20 mouse cellular contexts compared by ENCODE assay signal in the genomic region with DNA sequence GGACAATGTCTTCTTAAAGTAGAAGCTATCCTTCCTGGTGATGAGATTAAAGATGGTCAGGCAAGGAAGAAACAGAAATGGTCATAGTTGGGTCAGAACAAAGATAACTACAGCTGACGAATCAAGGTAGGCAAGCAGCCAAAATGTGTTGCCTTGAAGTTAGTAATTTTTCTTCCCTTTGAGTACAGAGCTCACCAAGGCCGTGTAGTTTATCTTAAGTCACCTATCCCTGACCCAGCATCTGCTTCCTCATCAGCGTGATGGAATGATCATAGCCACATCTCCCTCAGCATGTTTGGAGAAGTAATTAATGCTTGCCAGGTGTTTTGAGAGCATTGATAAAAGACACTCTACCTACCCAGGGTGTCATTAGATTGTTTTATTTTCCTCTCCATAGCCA. TPM values are rescaled to one million over a fixed set of nuclear protein-coding genes. Genes with fewer than 3 reads are reported as not detected.
DNase-seq lines count a peak whose midpoint lies in the region; ATAC-seq and TF ChIP-seq lines count a peak whose summit lies in the region.
"Had no signal": no experiment of that assay in that cellular context is flagged by ENCODE, and none has a peak within 500 bp of the region (broad histone marks: within the 10 kb centered on the region; RNA-seq: fewer than 3 reads in every experiment).

No protein-coding gene starts in this region.

- no peak overlapping the region for H3K4me3 ChIP-seq in stomach, embryonic 15.5 days (replicated peaks)
- H3K4me3 ChIP-seq in stomach, postnatal 0 days (ENCODE audit: low read depth, low read length): no peak overlapping the region
- no peak overlapping the region for H3K4me3 ChIP-seq in stomach, embryonic 16.5 days (replicated peaks; ENCODE audit: low read length)
- no peak overlapping the region for H3K4me3 ChIP-seq in limb, embryonic 10.5 days
- H3K4me3 ChIP-seq: embryonic facial prominence, embryonic 12.5 days; heart, adult 2 months; heart, embryonic 15.5 days; hindbrain, embryonic 13.5 days; intestine, embryonic 15.5 days had no signal

- no peak overlapping the region for H3K4me2 ChIP-seq in stomach, embryonic 15.5 days
- H3K4me2 ChIP-seq in stomach, postnatal 0 days (replicated peaks; ENCODE audit: low read depth): no peak overlapping the region
- H3K4me2 ChIP-seq in stomach, embryonic 16.5 days (ENCODE audit: low read depth, low read length): no peak overlapping the region
- H3K4me2 ChIP-seq: embryonic facial prominence, embryonic 12.5 days; heart, embryonic 11.5 days; heart, embryonic 15.5 days; hindbrain, embryonic 13.5 days; intestine, embryonic 15.5 days had no signal

- 29% methylated on average over 3 of the region's 3 CpGs for WGBS in stomach, embryonic 15.5 days
- 18% methylated on average over 3 of the region's 3 CpGs for WGBS in stomach, postnatal 0 days
- WGBS in stomach, embryonic 16.5 days: 21% methylated on average over 3 of the region's 3 CpGs
- 61% methylated on average over 3 of the region's 3 CpGs for WGBS in limb, embryonic 10.5 days

- no peak overlapping the region for H3K9ac ChIP-seq in stomach, embryonic 15.5 days
- H3K9ac ChIP-seq in stomach, postnatal 0 days (ENCODE audit: low read length): no peak overlapping the region
- no peak overlapping the region for H3K9ac ChIP-seq in stomach, embryonic 16.5 days (ENCODE audit: low read length)
- H3K9ac ChIP-seq: embryonic facial prominence, embryonic 12.5 days; heart, embryonic 15.5 days; hindbrain, embryonic 13.5 days; intestine, embryonic 15.5 days had no signal

- no peak for TF ChIP-seq EP300 in stomach, postnatal 0 days (optimal IDR thresholded peaks at IDR 0.05)

- no peaks in the 10 kb centered on the region for H3K4me1 ChIP-seq in stomach, embryonic 15.5 days
- H3K4me1 ChIP-seq in stomach, postnatal 0 days (replicated peaks; ENCODE audit: control insufficient read depth, insufficient read depth): no peaks in the 10 kb centered on the region
- H3K4me1 ChIP-seq in stomach, embryonic 16.5 days (ENCODE audit: control insufficient read depth, insufficient read depth, low read length): no peaks in the 10 kb centered on the region
- no peaks in the 10 kb centered on the region for H3K4me1 ChIP-seq in limb, embryonic 10.5 days
- H3K4me1 ChIP-seq: embryonic facial prominence, embryonic 12.5 days; hindbrain, embryonic 13.5 days; intestine, embryonic 15.5 days had no signal

- no peaks in the 10 kb centered on the region for H3K36me3 ChIP-seq in stomach, embryonic 15.5 days
- H3K36me3 ChIP-seq in stomach, postnatal 0 days (ENCODE audit: control insufficient read depth, insufficient read depth, low read length): no peaks in the 10 kb centered on the region
- H3K36me3 ChIP-seq in stomach, embryonic 16.5 days (ENCODE audit: control insufficient read depth, insufficient read depth, low read length): no peaks in the 10 kb centered on the region
- no peaks in the 10 kb centered on the region for H3K36me3 ChIP-seq in limb, embryonic 10.5 days
- H3K36me3 ChIP-seq: embryonic facial prominence, embryonic 12.5 days; heart, embryonic 15.5 days; hindbrain, embryonic 13.5 days; intestine, embryonic 15.5 days had no signal

- no peak for ATAC-seq in stomach, embryonic 15.5 days (ENCODE audit: insufficient read depth, low FRiP score, low read depth)
- no peak for ATAC-seq in stomach, postnatal 0 days (ENCODE audit: low FRiP score, low TSS enrichment)
- no peak for ATAC-seq in stomach, embryonic 16.5 days (ENCODE audit: insufficient read depth, low FRiP score)
- ATAC-seq: forebrain, embryonic 16.5 days; hindbrain, postnatal 0 days; intestine, embryonic 15.5 days had no signal

- no peak for TF ChIP-seq CTCF in stomach, postnatal 0 days (IDR thresholded peaks at IDR 0.05; ENCODE audit: low read depth)

- peak overlapping the region; percentile 80; the same call in 1 of the 2 replicates for H3K27ac ChIP-seq in stomach, embryonic 15.5 days
- no peak overlapping the region for H3K27ac ChIP-seq in stomach, postnatal 0 days (replicated peaks)
- H3K27ac ChIP-seq in stomach, embryonic 16.5 days (ENCODE audit: low read length): peak overlapping the region; percentile 15; the same call in 1 of the 2 replicates
- no peak overlapping the region for H3K27ac ChIP-seq in limb, embryonic 10.5 days
- H3K27ac ChIP-seq: embryonic facial prominence, embryonic 12.5 days; heart, adult 2 months; heart, embryonic 15.5 days; hindbrain, embryonic 13.5 days; hindbrain, postnatal 0 days; intestine, embryonic 15.5 days had no signal

- DNase-seq in stomach, postnatal 0 days (ENCODE audit: low spot score): no peak
- DNase-seq in adrenal gland, adult 2 months: peak; percentile 86
- DNase-seq in adrenal gland, postnatal 14 days: peak; percentile 81
- DNase-seq in limb, embryonic 10.5 days (ENCODE audit: low spot score): no peak
- DNase-seq in lung, postnatal 14 days: no peak
- DNase-seq: cerebellum, adult 11 months; cerebellum, adult 8-10 months; cerebellum, postnatal 25 days; gastrocnemius, postnatal 14 days; heart, adult 2 months; heart, postnatal 14 days had no signal

- no peaks in the 10 kb centered on the region for H3K9me3 ChIP-seq in stomach, embryonic 15.5 days
- H3K9me3 ChIP-seq in stomach, postnatal 0 days (ENCODE audit: control insufficient read depth, low read length): no peaks in the 10 kb centered on the region
- no peaks in the 10 kb centered on the region for H3K9me3 ChIP-seq in stomach, embryonic 16.5 days (replicated peaks; ENCODE audit: control insufficient read depth, low read length)
- no peaks in the 10 kb centered on the region for H3K9me3 ChIP-seq in limb, embryonic 10.5 days (replicated peaks)
- H3K9me3 ChIP-seq: embryonic facial prominence, embryonic 12.5 days; heart, embryonic 15.5 days; hindbrain, embryonic 13.5 days; intestine, embryonic 15.5 days had no signal

- H3K27me3 ChIP-seq in stomach, embryonic 15.5 days (replicated peaks): no peaks in the 10 kb centered on the region
- no peaks in the 10 kb centered on the region for H3K27me3 ChIP-seq in stomach, postnatal 0 days (ENCODE audit: control insufficient read depth, insufficient read depth, low read length)
- H3K27me3 ChIP-seq in stomach, embryonic 16.5 days (ENCODE audit: control insufficient read depth, insufficient read depth, low read length): no peaks in the 10 kb centered on the region
- no peaks in the 10 kb centered on the region for H3K27me3 ChIP-seq in limb, embryonic 10.5 days (ENCODE audit: low read depth, poor library complexity, severe bottlenecking)
- H3K27me3 ChIP-seq: embryonic facial prominence, embryonic 12.5 days; heart, embryonic 15.5 days; hindbrain, embryonic 13.5 days; intestine, embryonic 15.5 days had no signal

RNA-seq across cellular contexts. Expression of a gene that starts 52.1 kb away (rescaled TPM):
- polyA plus RNA-seq in stomach, embryonic 15.5 days (2015; fragmentation: Nextera tagmentation; extraction: Ambion mirVana): 11.7 and 12.3 TPM in 2 replicates
- polyA plus RNA-seq in stomach, postnatal 0 days (2015; fragmentation: Nextera tagmentation; extraction: Ambion mirVana): 29.4 and 31.2 TPM in 2 replicates
- total RNA-seq in adrenal gland, adult 2 months (2021): 10 to 100 TPM; 13.9 to 14.7 TPM
- 15.6 and 21.5 TPM in 2 replicates for polyA plus RNA-seq in adrenal gland, adult 2 months (2012; rRNA removed)
- total RNA-seq in adrenal gland, postnatal 14 days (2021): 12.2 and 12.3 TPM in 2 replicates
- polyA plus RNA-seq in stomach, embryonic 16.5 days (2015; fragmentation: Nextera tagmentation; extraction: Ambion mirVana): 10.6 and 11.0 TPM in 2 replicates
- polyA plus RNA-seq in limb, embryonic 10.5 days (2016; fragmentation: Nextera tagmentation; extraction: Ambion mirVana): 4.0 and 7.9 TPM in 2 replicates

Comparison
In these comparisons a context has a peak if more than half of its experiments do, and no peak if none do; other contexts are left out.
1. H3K27ac ChIP-seq: peak in stomach, embryonic 15.5 days (single experiment) and stomach, embryonic 16.5 days (single experiment); none in stomach, postnatal 0 days (single experiment) and limb, embryonic 10.5 days (single experiment).
2. DNase-seq: peak in adrenal gland, adult 2 months (single experiment) and adrenal gland, postnatal 14 days (single experiment); none in stomach, postnatal 0 days (single experiment), limb, embryonic 10.5 days (single experiment) and lung, postnatal 14 days (single experiment).